Mouse (Mus musculus): ENCODE results near the gene Zfp185. TPM values are rescaled to one million over a fixed set of nuclear protein-coding genes. Genes with fewer than 3 reads are reported as not detected.

Gene Zfp185
- polyA plus RNA-seq, 1 experiment: 1.3 TPM

Other genes with a start within 250 kb of the Zfp185 start
- 0.08 and 0.11 TPM in 2 replicates for gene Gabrq, start 162.2 kb upstream of the Zfp185 start, polyA plus RNA-seq (2012; rRNA removed)
- gene Cetn2, start 68.9 kb upstream of the Zfp185 start, polyA plus RNA-seq (2012; rRNA removed): 5.9 and 9.7 TPM in 2 replicates
- 8.9 and 9.0 TPM in 2 replicates for gene Nsdhl, start 68.8 kb upstream of the Zfp185 start, polyA plus RNA-seq (2012; rRNA removed)
- not detected in 2 replicates for gene Pnma5, start 49.8 kb downstream of the Zfp185 start, polyA plus RNA-seq (2012; rRNA removed)
- gene Pnma3, start 77.4 kb downstream of the Zfp185 start, polyA plus RNA-seq (2012; rRNA removed): not detected in 2 replicates
- 4.0 and 7.7 TPM in 2 replicates for gene Xlr4a, start 95.1 kb downstream of the Zfp185 start, polyA plus RNA-seq (2012; rRNA removed)
- gene Xlr3a, start 109.8 kb downstream of the Zfp185 start, polyA plus RNA-seq (2012; rRNA removed): 0.97 TPM in 1 of 2 replicates, not detected in the other
- gene Gm14685, start 129.7 kb downstream of the Zfp185 start, polyA plus RNA-seq (2012; rRNA removed): 0.11 and 0.17 TPM in 2 replicates
- not detected in 2 replicates for gene Xlr5b, start 161.5 kb downstream of the Zfp185 start, polyA plus RNA-seq (2012; rRNA removed)
- gene DXBay18, start 162.1 kb downstream of the Zfp185 start, polyA plus RNA-seq (2012; rRNA removed): not detected in 2 replicates
- not detected in 2 replicates for gene Spin2d, start 189.7 kb downstream of the Zfp185 start, polyA plus RNA-seq (2012; rRNA removed)
- gene Xlr3b, start 204.9 kb downstream of the Zfp185 start, polyA plus RNA-seq (2012; rRNA removed): 0.56 and 2.8 TPM in 2 replicates
- gene Xlr4b, start 227.0 kb downstream of the Zfp185 start, polyA plus RNA-seq (2012; rRNA removed): 8.5 and 13.3 TPM in 2 replicates
- 21.8 and 26.5 TPM in 2 replicates for gene F8a, start 241.0 kb downstream of the Zfp185 start, polyA plus RNA-seq (2012; rRNA removed)